ENCODE assay signal across 11 mouse cellular contexts in genomic region chr10:64641576-64641975, GRCm38 (mm10).
DNase-seq lines count a peak whose midpoint lies in the region; TF ChIP-seq lines count a peak whose summit lies in the region.
"Had no signal": no experiment of that assay in that cellular context is flagged by ENCODE, and none has a peak within 500 bp of the region (broad histone marks: within the 10 kb centered on the region; RNA-seq: fewer than 3 reads in every experiment).

No protein-coding gene starts in this region.

- no peak for TF ChIP-seq POLR2A in kidney, adult 2 months (IDR thresholded peaks at IDR 0.05; ENCODE audit: low read depth, low read length)

- H3K4me1 ChIP-seq in kidney, adult 2 months (ENCODE audit: control insufficient read depth, insufficient read depth, low read length) = no peaks in the 10 kb centered on the region

- no peak overlapping the region for H3K27ac ChIP-seq in kidney, adult 2 months (ENCODE audit: insufficient read depth, low read depth, low read length)

- DNase-seq in kidney, adult 11 months = peak; percentile 3
- DNase-seq in kidney, adult 9 months = no peak
- DNase-seq in embryo, embryonic 11 days = peak; percentile 28
- peak; percentile 19 for DNase-seq in kidney, adult 2 months
- peak; percentile 33 for DNase-seq in lung, postnatal 10 days
- no peak for DNase-seq in gastrocnemius, postnatal 10 days
- DNase-seq in ovary, adult 18-20 months (ENCODE audit: low spot score) = no peak
- DNase-seq in urinary bladder, adult 2 months (ENCODE audit: low spot score) = no peak
- DNase-seq: cerebellum, postnatal 36 days; heart, postnatal 10 days had no signal

- whole genome bisulfite sequencing in kidney, adult 2 months = 25% methylated on average over 8 of the region's 8 CpGs

- no peak overlapping the region for H3K4me3 ChIP-seq in kidney, adult 2 months (ENCODE audit: insufficient read depth, low read depth, low read length)

- no peak for TF ChIP-seq CTCF in kidney, adult 2 months (conservative IDR thresholded peaks at IDR 0.05; ENCODE audit: insufficient read depth, insufficient read length, low read depth, low read length)

- H3K36me3 ChIP-seq in kidney, adult 2 months (ENCODE audit: control insufficient read depth, insufficient read depth, low read length) = no peaks in the 10 kb centered on the region

- no peaks in the 10 kb centered on the region for H3K27me3 ChIP-seq in kidney, adult 2 months (replicated peaks; ENCODE audit: control insufficient read depth, insufficient read depth, low read length)
- H3K27me3 ChIP-seq: CH12.LX had no signal

Comparison
In these comparisons a context has a peak if more than half of its experiments do, and no peak if none do; other contexts are left out.
1. DNase-seq: peak in kidney, adult 11 months (single experiment), embryo, embryonic 11 days (single experiment), kidney, adult 2 months (single experiment) and lung, postnatal 10 days (single experiment); none in kidney, adult 9 months (single experiment), gastrocnemius, postnatal 10 days (single experiment), ovary, adult 18-20 months (single experiment) and urinary bladder, adult 2 months (single experiment).